Mouse (Mus musculus) megakaryocyte, adult 5-6 weeks (primary cell): ENCODE results near the gene Gm37240. TPM values are rescaled to one million over a fixed set of nuclear protein-coding genes. Genes with fewer than 3 reads are reported as not detected.

Source experiments
- ATAC-seq: 2 replicates; pipeline ENCODE4 v1.8.0; 2016; ENCODE audit warnings: mild to moderate bottlenecking, inconsistent platforms; ENCODE audit not compliant: poor library complexity, severe bottlenecking
- total RNA-seq, 2 experiments: library from RNA; stranded (forward) in 1 of 2; stranded (reverse) in 1 of 2; fragments of 153-499, 151-499 nt in 1 of 2; fragments of 221-1000, 200-1000 nt in 1 of 2; gene quantifications; 2 replicates each; pipeline versions ENCODE4 v1.2.3 to v1.2.4; 2015 to 2017

Gm37240 gene
- total RNA-seq, 2 experiments from 2014 or later: 0.07 to 0.15 TPM

GRCm38 (mm10) chr3:84479293-84480005, 1407.9 kb downstream of the Gm37240 start:
- ATAC-seq: peak; percentile 55

- no peak for ATAC-seq
Observed at GRCm38 (mm10) chr3:84478896-84479292, 1408.4 kb downstream of the Gm37240 start.

DNA sequence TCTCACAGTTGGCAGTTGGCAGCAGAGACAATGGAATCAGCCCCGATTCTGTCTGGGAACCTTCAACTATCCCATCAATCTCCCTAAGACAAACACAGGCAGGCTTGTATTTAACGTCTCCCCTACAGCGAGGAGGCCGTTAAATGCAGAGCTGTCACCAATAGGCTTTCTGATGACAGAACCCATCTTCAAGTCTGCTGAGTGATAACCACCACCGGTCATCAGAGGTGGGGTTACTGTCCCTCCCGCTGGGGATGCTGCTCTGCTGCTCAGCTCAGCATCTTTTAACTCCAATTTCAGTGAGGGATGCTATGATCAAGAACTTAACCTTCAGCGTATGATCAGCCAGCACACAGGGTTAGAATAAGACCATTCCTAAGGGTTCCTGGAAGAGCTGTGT, 1409.1 kb downstream of the Gm37240 start:
- no peak for ATAC-seq

GRCm38 (mm10) chr3:84477498-84477897, 1409.8 kb downstream of the Gm37240 start:
- no peak for ATAC-seq

GRCm38 (mm10) chr3:84474981-84475775, 1412.1 kb downstream of the Gm37240 start:
- no peak for ATAC-seq

GRCm38 (mm10) chr3:84474398-84474797, 1412.9 kb downstream of the Gm37240 start:
- ATAC-seq: no peak

GRCm38 (mm10) chr3:84472955-84473354, 1414.4 kb downstream of the Gm37240 start:
- no peak for ATAC-seq

GRCm38 (mm10) chr3:84472527-84472926, 1414.8 kb downstream of the Gm37240 start:
- no peak for ATAC-seq

DNA sequence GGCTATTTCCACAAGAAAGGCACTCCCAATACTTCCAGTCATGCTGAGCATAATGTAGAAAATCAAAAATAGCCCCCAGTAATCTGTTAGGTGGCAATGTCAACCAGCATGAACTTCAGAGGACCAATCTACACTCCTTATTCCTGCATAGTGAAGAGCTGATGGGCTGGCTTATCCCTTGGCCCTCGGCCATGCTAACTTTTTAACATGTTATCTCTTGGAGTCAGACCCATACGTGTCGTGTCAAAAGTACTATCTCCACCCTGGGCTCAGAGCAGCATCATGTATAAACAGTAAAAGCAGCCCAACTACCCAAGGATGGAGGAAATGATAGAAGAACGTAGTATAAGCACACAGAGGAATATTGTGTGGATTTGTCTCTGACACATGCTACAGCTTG, 1416.2 kb downstream of the Gm37240 start:
- ATAC-seq: peak; percentile 47

- no peak for ATAC-seq
Observed at GRCm38 (mm10) chr3:84468111-84468453, 1419.2 kb downstream of the Gm37240 start.

GRCm38 (mm10) chr3:84467419-84468110, 1419.8 kb downstream of the Gm37240 start:
- ATAC-seq: no peak

GRCm38 (mm10) chr3:84465822-84466500, 1421.4 kb downstream of the Gm37240 start:
- ATAC-seq: no peak

GRCm38 (mm10) chr3:84461687-84462086, 1425.6 kb downstream of the Gm37240 start:
- ATAC-seq: no peak

- ATAC-seq: peak; percentile 85
Observed at GRCm38 (mm10) chr3:84460952-84461351, 1426.4 kb downstream of the Gm37240 start.

DNA sequence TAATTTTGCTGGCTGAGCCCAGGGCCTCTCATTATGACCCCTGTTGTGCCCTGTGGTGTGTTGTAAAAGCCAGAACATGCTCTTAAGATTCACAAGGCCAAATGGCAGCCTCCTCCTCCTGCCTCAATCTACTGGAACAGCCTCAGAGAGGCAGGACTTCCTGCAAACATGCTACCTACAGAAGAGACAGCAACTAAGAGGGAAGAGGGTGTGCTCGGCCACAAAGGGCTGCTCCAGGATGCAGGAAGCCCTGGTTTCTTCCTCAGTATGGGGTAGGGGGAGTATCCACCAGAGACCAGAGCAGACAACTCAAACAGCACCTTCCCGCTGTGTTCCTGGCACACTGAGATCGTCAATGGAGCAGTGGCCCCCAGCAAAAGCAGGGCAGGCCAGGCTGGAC, 1426.8 kb downstream of the Gm37240 start:
- ATAC-seq: peak; percentile 22

DNA sequence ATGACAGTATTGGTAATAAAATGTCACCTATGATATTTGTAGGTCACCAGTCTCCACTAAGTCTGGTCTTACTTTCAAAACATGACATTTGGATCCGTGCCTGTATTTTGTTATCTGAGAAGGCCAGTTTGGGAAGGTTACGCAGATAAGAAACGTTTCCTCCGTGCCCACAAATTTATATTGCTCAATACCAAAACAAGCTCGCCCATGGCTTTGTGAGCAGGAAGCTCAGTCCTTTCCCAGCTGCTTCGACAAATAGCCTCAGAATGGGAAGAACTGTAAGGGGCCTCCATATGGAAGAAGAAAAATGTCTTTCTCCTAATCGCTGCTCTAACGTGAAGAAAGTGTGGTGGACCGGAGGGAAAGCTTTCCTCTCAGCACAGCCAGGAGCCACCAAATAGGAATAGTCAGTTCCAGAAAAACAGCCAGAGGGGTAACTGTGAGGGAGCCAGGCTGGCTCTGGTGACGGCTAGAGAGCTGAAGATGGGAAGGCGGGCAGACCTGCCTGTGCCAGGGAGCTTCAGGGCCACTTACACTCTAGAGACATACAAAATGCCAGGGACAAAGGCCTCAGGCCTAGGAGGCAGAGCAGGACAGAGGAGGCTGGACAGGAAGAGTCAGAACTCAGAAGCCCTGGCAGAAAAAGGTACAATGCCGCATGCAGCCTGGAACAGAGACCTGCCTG, 1431.4 kb downstream of the Gm37240 start:
- ATAC-seq: peak; percentile 50; the same call in 1 of the 2 replicates

DNA sequence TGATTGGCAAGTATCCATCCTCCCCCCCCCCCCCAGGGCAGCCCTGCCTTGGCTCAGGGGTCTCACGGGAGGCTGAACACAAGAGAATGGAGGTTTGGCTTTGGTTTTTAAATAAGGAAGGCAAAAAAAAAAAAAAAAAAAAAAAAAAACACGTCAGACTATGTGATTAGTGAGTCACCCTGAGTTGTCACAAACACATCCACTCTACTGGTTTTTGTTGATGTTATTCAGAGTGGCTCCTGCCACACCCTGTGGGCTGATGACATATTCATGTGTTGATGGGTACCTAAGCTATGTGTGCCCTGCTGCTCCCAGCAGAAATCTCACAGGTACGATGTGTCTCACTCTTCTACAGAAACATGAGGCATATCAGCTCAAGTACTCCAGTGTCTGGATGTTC, 1436.7 kb downstream of the Gm37240 start:
- ATAC-seq: no peak

DNA sequence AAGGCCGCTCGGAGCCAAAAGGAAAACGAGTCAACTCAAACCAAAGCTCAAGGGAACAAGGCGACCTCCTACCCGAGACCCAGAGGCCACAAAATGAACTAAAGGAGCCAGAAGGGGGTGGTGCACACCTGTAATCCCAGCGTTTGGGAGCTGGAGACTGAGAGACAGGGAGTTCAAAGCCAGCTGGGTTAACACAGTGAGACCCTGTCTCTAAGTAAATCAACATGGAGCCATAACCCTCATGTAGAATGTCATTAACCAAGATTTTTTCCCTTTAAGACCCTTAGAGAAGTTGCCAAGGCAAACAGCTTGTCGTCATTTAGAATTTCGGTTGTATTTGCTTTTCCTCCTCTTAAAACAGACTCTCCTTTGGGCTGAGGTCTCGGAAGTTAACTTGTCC, 1438.3 kb downstream of the Gm37240 start:
- ATAC-seq: no peak

DNA sequence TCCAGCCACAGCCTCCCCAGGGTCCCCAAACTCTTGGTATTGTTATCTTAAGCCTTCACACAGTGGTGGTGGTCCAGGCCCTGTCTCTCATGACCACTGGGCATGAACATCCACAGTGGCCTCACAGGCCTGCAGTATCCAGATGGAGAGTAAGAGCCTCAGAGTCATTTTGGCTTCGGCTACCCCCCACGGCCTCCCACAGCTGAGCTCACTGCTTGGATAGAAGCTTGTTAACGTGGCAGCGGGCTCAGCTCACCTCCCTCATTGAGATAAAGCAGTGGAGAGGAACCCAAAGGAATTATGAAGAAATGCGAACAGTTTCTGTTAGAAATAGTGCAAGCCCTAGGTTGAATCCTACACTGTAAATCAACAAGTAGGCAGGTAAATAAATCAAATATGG, 1439.5 kb downstream of the Gm37240 start:
- no peak for ATAC-seq
